Mouse (Mus musculus) CH12.LX (cell line): ENCODE data around the gene 9130213A22Rik.

Experiments
- CTCF ChIP-seq, 2 experiments: IDR thresholded peaks in 1 of 2; conservative IDR thresholded peaks in 1 of 2; 2 replicates each; pipeline ENCODE4 v1.5.1; 2011 to 2012; ENCODE audit warnings: low read depth in 2 of 2, low read length in 2 of 2, improper control_type of control experiment in 1 of 2, inconsistent platforms in 1 of 2, mild to moderate bottlenecking in 1 of 2, moderate library complexity in 1 of 2
- E2F4 ChIP-seq: IDR thresholded peaks from 2 replicates; pipeline ENCODE4 v1.6.1; 2011; ENCODE audit warnings: low read depth, low read length, improper control_type of control experiment; ENCODE audit not compliant: insufficient replicate concordance
- HCFC1 ChIP-seq: IDR thresholded peaks from 2 replicates; pipeline ENCODE4 v1.6.1; 2012; ENCODE audit warnings: low read depth, mild to moderate bottlenecking, inconsistent platforms, low read length, improper control_type of control experiment
- POLR2A ChIP-seq: IDR thresholded peaks from 2 replicates; pipeline ENCODE4 v1.6.1; 2011; ENCODE audit warnings: low read depth, mild to moderate bottlenecking, improper control_type of control experiment, low read length
- POLR2AphosphoS2 ChIP-seq: IDR thresholded peaks from 2 replicates; pipeline ENCODE4 v1.6.1; 2011; ENCODE audit warnings: low read depth, low read length, improper control_type of control experiment
- TBP ChIP-seq: conservative IDR thresholded peaks from 2 replicates; pipeline ENCODE4 v1.6.1; 2011; ENCODE audit warnings: low read depth, low read length, improper control_type of control experiment
- TCF12 ChIP-seq: IDR thresholded peaks from 2 replicates; pipeline ENCODE4 v1.6.1; 2014; ENCODE audit warnings: low read depth, mild to moderate bottlenecking, inconsistent platforms, low read length, improper control_type of control experiment
- ZNF384 ChIP-seq: IDR thresholded peaks from 2 replicates; pipeline ENCODE4 v1.6.1; 2012; ENCODE audit warnings: low read depth, low read length, improper control_type of control experiment, inconsistent platforms

DNA sequence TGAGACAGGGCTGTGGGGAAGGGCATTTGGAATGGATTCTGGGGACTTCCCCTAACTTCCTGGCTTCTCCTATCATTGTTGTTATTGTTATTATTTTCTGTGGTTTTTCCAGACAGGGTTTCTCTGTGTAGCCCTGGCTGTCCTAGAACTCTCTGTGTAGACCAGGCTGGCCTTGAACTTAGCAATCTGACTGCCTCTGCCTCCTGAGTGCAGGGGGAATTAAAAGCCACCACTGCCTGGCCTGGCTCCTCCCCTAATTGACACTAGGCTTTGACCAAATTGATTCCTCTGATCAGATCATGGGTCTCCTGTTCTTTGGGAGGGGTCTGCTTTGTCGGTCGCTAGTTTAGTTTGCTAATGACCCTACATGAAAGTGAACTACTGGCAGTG is 4.3 kb upstream of the 9130213A22Rik start:
- TF ChIP-seq CTCF (conservative IDR thresholded peaks at IDR 0.05 in 1 of 2, IDR thresholded peaks at IDR 0.05 in 1 of 2; ENCODE audit: low read depth in 2 of 2, low read length in 2 of 2) (no peak), TCF12 (no peak), POLR2AphosphoS2 (no peak), TBP (no peak), POLR2A (no peak), E2F4 (no peak), ZNF384 (no peak), HCFC1 (no peak)
